Mouse (Mus musculus): ENCODE results near the gene Tmem108. TPM values are rescaled to one million over a fixed set of nuclear protein-coding genes. Genes with fewer than 3 reads are reported as not detected.
"Not testable (repeated sequence)": the region's sequence is repeated elsewhere in the genome, so short reads cannot be mapped to it uniquely, and the experiment has no call there.

The Tmem108 gene
- polyA plus RNA-seq, 1 experiment = 6.1 TPM

DNA sequence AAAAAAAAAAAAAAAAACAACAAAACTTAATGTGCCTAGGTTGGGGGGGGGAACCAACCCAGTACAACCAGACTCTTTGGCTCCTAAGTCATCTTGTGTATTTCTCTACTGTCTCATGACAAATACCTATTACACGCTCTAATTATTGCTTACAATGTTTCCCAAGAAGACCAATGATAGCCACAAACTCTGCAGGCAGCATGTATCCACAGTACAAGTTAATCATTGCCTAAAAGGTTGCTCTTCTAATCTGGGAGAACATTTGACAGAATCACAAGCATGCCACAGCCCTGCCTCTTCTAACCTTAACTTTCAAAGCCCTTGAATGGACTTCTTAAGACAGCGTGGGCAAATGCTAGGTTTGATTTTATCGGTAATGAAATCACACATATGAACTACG, 88.8 kb downstream of the Tmem108 start:
- Histone ChIP-seq H3K27ac (ENCODE audit: control insufficient read depth, insufficient read depth, low read length) (no peak overlapping the region), H3K36me3 (ENCODE audit: control insufficient read depth, insufficient read depth, low read length) (no peaks in the 10 kb centered on the region), H3K4me3 (ENCODE audit: control insufficient read depth, insufficient read depth, low read length) (no peak overlapping the region), H3K4me1 (replicated peaks; ENCODE audit: control insufficient read depth, insufficient read depth, low read length) (peaks cover 4% of the 10 kb centered on the region; the same call in 1 of the 2 replicates), H3K27me3 (ENCODE audit: control insufficient read depth, insufficient read depth, low read length) (no peaks in the 10 kb centered on the region)
- WGBS = 95% methylated on average over 4 of the region's 4 CpGs
- TF ChIP-seq CTCF (IDR thresholded peaks at IDR 0.05; ENCODE audit: borderline replicate concordance, control insufficient read depth, extremely low read depth, insufficient read depth, low read length, poor library complexity) (no peak), POLR2A (IDR thresholded peaks at IDR 0.05; ENCODE audit: control insufficient read depth, extremely low read depth, insufficient read depth, low read length, poor library complexity) (no peak)
- no peak for DNase-seq

DNA sequence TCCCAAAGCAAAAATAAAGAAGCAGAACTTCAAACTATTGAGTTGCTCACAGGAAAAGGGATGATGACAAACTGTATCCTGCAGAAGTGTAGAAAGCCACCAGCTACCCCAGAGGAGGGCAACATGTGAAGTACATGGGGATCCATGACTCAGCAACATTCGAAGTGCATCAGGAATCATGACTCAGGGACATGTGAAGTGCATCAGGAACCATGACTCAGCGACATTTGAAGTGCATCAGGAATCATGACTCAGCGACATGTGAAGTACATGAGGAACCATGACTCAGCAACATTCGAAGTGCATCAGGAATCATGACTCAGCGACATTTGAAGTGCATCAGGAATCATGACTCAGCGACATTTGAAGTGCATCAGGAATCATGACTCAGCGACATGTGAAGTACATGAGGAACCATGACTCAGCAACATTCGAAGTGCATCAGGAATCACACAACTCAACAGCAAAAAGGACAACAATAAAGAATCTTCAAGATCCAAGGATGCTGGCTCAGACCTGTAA, 91.0 kb downstream of the Tmem108 start:
- not testable (repeated sequence) for H3K4me3 ChIP-seq (ENCODE audit: control insufficient read depth, insufficient read depth, low read length); H3K27me3 ChIP-seq (ENCODE audit: control insufficient read depth, insufficient read depth, low read length); H3K4me1 ChIP-seq (replicated peaks; ENCODE audit: control insufficient read depth, insufficient read depth, low read length); H3K36me3 ChIP-seq (ENCODE audit: control insufficient read depth, insufficient read depth, low read length); H3K27ac ChIP-seq (ENCODE audit: control insufficient read depth, insufficient read depth, low read length); DNase-seq
- 94% methylated on average over 8 of the region's 8 CpGs for WGBS

DNA sequence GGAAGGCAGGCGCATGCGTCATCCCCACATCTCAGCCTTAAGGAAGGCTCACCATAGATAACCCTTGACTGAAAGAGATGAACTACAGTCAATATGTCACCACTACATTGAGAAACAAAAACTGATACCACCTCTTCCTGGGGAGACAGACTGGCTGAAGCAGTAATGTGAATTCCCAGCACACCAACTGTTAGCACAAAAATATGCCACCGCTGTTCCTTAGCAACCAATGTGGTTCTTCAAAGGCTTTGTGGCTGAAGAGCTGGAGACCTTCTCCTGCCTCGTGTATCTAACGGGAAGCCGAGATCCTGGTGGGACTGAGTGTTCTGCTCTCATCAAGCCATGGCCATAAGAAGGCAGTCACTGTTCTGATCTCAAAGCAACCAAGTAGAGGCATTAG, 92.8 kb downstream of the Tmem108 start:
- Histone ChIP-seq H3K4me3 (ENCODE audit: control insufficient read depth, insufficient read depth, low read length) (no peak overlapping the region), H3K27ac (ENCODE audit: control insufficient read depth, insufficient read depth, low read length) (no peak overlapping the region), H3K4me1 (replicated peaks; ENCODE audit: control insufficient read depth, insufficient read depth, low read length) (no peaks in the 10 kb centered on the region), H3K27me3 (ENCODE audit: control insufficient read depth, insufficient read depth, low read length) (no peaks in the 10 kb centered on the region), H3K36me3 (ENCODE audit: control insufficient read depth, insufficient read depth, low read length) (no peaks in the 10 kb centered on the region)
- no peak for TF ChIP-seq POLR2A (IDR thresholded peaks at IDR 0.05; ENCODE audit: control insufficient read depth, extremely low read depth, insufficient read depth, low read length, poor library complexity)
- TF ChIP-seq CTCF (IDR thresholded peaks at IDR 0.05; ENCODE audit: borderline replicate concordance, control insufficient read depth, extremely low read depth, insufficient read depth, low read length, poor library complexity) = no peak
- no peak for DNase-seq
- 82% methylated on average over 6 of the region's 6 CpGs for WGBS

DNA sequence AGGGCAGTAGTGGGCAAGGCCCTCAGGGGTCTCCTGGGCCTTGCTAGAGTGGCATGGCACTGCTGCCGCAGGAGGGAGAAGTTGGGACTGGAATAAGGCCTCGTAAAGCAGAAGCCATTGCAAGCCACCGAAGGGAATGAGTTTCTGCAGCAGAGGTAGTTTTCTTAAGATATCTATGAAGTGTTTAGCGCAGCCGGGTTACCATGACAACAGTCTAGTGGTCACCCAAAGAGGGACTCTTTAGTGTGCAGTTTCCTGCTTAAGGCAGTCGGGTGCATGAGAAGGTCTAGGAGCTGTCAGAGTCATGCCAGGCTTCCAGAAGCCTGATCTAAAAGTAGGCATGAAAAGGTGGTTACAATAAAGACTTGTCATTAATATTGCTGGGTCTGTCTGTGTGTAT, 95.8 kb downstream of the Tmem108 start:
- WGBS = 74% methylated on average over 6 of the region's 6 CpGs
- no peak overlapping the region for H3K27ac ChIP-seq (ENCODE audit: control insufficient read depth, insufficient read depth, low read length)
- H3K27me3 ChIP-seq (ENCODE audit: control insufficient read depth, insufficient read depth, low read length) = no peaks in the 10 kb centered on the region
- TF ChIP-seq POLR2A (IDR thresholded peaks at IDR 0.05; ENCODE audit: control insufficient read depth, extremely low read depth, insufficient read depth, low read length, poor library complexity) (no peak), CTCF (IDR thresholded peaks at IDR 0.05; ENCODE audit: borderline replicate concordance, control insufficient read depth, extremely low read depth, insufficient read depth, low read length, poor library complexity) (no peak)
- no peaks in the 10 kb centered on the region for H3K36me3 ChIP-seq (ENCODE audit: control insufficient read depth, insufficient read depth, low read length)
- DNase-seq = no peak
- H3K4me3 ChIP-seq (ENCODE audit: control insufficient read depth, insufficient read depth, low read length) = no peak overlapping the region
- H3K4me1 ChIP-seq (replicated peaks; ENCODE audit: control insufficient read depth, insufficient read depth, low read length) = no peaks in the 10 kb centered on the region

DNA sequence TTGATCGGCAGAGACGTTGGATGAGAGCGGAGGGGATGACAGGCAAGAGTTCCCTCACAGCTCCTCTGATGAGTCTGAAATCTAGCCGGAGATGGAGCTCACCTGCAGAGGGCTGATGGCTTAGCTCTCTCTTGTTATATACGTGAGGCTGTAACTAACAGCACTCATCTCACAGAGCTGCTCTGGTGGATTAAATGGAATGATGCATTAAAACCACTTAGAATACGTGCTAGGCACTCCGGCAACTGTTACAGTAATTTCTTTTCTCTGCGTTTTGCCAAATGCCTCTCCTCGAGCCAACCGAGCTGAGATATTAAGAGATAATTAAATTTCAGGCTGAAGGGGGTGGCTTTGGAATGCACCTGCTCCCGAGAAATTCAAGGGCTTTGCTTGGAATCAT, 97.5 kb downstream of the Tmem108 start:
- H3K27ac ChIP-seq (ENCODE audit: control insufficient read depth, insufficient read depth, low read length) = no peak overlapping the region
- 0 out of 2 replicates have a peak, but pooled peaks cover under 1% of the 10 kb centered on the region for H3K4me1 ChIP-seq (replicated peaks; ENCODE audit: control insufficient read depth, insufficient read depth, low read length)
- 95% methylated on average over 11 of the region's 11 CpGs for WGBS
- no peak overlapping the region for H3K4me3 ChIP-seq (ENCODE audit: control insufficient read depth, insufficient read depth, low read length)
- DNase-seq = no peak
- no peak for TF ChIP-seq POLR2A (IDR thresholded peaks at IDR 0.05; ENCODE audit: control insufficient read depth, extremely low read depth, insufficient read depth, low read length, poor library complexity)
- TF ChIP-seq CTCF (IDR thresholded peaks at IDR 0.05; ENCODE audit: borderline replicate concordance, control insufficient read depth, extremely low read depth, insufficient read depth, low read length, poor library complexity) = no peak
- H3K36me3 ChIP-seq (ENCODE audit: control insufficient read depth, insufficient read depth, low read length) = no peaks in the 10 kb centered on the region
- H3K27me3 ChIP-seq (ENCODE audit: control insufficient read depth, insufficient read depth, low read length) = no peaks in the 10 kb centered on the region

DNA sequence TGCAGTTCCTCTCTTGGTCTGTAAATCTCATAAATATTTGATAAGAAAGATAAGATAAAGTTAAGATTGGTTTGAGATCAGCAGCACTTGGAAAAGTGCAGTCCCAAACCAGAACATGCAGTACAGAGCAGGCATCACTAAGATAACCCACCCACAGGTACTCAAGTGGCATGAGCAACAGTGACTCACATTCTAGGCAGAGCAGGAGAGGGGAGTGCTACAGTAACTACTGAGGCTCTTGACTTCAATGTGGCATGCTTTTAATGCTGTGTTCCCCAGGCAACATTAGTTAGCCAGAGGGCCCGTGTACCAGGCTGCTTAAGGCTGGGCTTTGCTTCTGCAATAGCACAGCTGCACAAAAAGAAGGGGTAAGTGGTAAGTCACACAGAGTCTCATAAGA, 99.8 kb downstream of the Tmem108 start:
- Histone ChIP-seq H3K27me3 (ENCODE audit: control insufficient read depth, insufficient read depth, low read length) (no peaks in the 10 kb centered on the region), H3K27ac (ENCODE audit: control insufficient read depth, insufficient read depth, low read length) (no peak overlapping the region), H3K4me1 (replicated peaks; ENCODE audit: control insufficient read depth, insufficient read depth, low read length) (peaks cover 11% of the 10 kb centered on the region), H3K36me3 (ENCODE audit: control insufficient read depth, insufficient read depth, low read length) (no peaks in the 10 kb centered on the region), H3K4me3 (ENCODE audit: control insufficient read depth, insufficient read depth, low read length) (no peak overlapping the region)
- DNase-seq = no peak
- TF ChIP-seq CTCF (IDR thresholded peaks at IDR 0.05; ENCODE audit: borderline replicate concordance, control insufficient read depth, extremely low read depth, insufficient read depth, low read length, poor library complexity) (no peak), POLR2A (IDR thresholded peaks at IDR 0.05; ENCODE audit: control insufficient read depth, extremely low read depth, insufficient read depth, low read length, poor library complexity) (no peak)
- whole genome bisulfite sequencing = 92% methylated on average over 1 of the region's 1 CpGs

DNA sequence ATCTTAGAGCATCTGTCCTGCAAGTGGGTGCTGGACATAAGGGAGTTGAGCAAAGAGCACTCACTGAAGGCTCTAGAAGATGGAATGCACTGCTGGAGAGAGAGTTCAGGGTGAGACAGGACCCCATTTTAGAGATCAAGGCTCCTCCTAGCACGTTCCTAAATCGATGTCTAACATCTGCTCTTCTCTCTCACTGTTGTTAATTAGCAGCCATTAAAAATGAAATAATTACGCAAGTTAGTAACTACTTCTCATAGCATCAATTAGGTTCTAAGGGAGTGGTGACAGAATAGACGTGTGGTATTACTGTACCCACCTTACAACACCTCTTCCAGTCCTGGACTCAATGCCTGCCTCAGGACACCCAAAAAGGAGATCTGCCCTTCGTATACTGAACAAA, 103.7 kb downstream of the Tmem108 start:
- H3K27me3 ChIP-seq (ENCODE audit: control insufficient read depth, insufficient read depth, low read length) = no peaks in the 10 kb centered on the region
- TF ChIP-seq POLR2A (IDR thresholded peaks at IDR 0.05; ENCODE audit: control insufficient read depth, extremely low read depth, insufficient read depth, low read length, poor library complexity) (no peak), CTCF (IDR thresholded peaks at IDR 0.05; ENCODE audit: borderline replicate concordance, control insufficient read depth, extremely low read depth, insufficient read depth, low read length, poor library complexity) (no peak)
- DNase-seq = no peak
- 89% methylated on average over 5 of the region's 5 CpGs for WGBS
- H3K4me1 ChIP-seq (replicated peaks; ENCODE audit: control insufficient read depth, insufficient read depth, low read length) = peaks cover 16% of the 10 kb centered on the region
- no peaks in the 10 kb centered on the region for H3K36me3 ChIP-seq (ENCODE audit: control insufficient read depth, insufficient read depth, low read length)
- no peak overlapping the region for H3K27ac ChIP-seq (ENCODE audit: control insufficient read depth, insufficient read depth, low read length)
- no peak overlapping the region for H3K4me3 ChIP-seq (ENCODE audit: control insufficient read depth, insufficient read depth, low read length)

All from thymus, adult 2 months (tissue).